Mouse (Mus musculus): Measurements from ENCODE around the gene Sprr2a2.
"Not testable (repeated sequence)": the region's sequence is repeated elsewhere in the genome, so short reads cannot be mapped to it uniquely, and the experiment has no call there.

GRCm38 (mm10) chr3:92258526-92258925 lies 42.8 kb downstream of the Sprr2a2 start:
- not testable (repeated sequence) for TF ChIP-seq CTCF (IDR thresholded peaks at IDR 0.05; ENCODE audit: low read depth); EP300 (optimal IDR thresholded peaks at IDR 0.05)
